Mouse (Mus musculus): ENCODE measurements around the gene Tmem14c.

DNA sequence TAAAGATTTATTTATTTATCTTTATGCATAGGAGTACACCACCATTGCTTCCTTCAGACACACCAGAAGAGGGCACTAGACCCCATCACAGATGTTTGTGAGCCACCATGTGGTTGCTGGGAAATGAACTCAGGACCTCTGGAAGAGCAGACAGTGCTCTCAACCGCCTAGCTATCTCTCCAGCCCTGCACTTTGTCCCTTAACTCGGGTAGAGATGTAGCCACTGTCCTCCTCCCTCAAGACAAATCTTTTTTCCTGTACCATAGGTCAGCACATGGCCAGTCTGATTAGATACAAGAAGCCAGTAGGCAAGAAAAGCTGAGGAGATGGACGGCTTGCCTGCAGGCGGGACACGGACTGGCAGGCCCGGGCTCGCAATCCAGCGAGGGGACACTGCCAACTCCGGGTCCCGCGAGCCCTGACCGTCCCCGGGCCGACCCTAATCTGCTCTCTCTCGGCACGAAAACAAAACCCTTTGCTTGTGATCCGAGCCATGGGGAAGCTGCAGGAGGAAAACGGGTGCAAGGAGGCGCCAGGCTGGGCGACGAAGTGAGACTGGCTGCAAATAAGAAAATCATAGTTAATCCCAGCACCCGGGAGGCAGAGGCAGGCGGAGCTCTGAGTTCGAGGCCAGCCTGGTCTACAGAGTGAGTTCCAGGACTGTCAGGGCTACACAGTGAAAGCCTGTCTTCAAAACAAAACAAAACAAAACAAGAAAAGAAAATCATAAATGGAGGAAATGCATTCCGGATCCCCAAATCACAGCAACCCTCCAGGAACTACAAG lies 15.8 kb upstream of the Tmem14c start:
- TF ChIP-seq HCFC1 (IDR thresholded peaks at IDR 0.05; ENCODE audit: low read depth, low read length), result no peak
- peak in 1 of 2 experiments; percentile 59; a peak in 2 of 4 replicates for TF ChIP-seq CTCF (conservative IDR thresholded peaks at IDR 0.05 in 1 of 2, IDR thresholded peaks at IDR 0.05 in 1 of 2; ENCODE audit: low read depth in 2 of 2, low read length in 2 of 2)
- no peak; the same call in 1 of the 2 replicates for TF ChIP-seq POLR2A (IDR thresholded peaks at IDR 0.05; ENCODE audit: low read depth, low read length)
- no peak for TF ChIP-seq MAX (IDR thresholded peaks at IDR 0.05; ENCODE audit: low read length)
- TF ChIP-seq ZMIZ1 (IDR thresholded peaks at IDR 0.05; ENCODE audit: low read depth, low read length), result no peak
- no peak for TF ChIP-seq CHD1 (IDR thresholded peaks at IDR 0.05; ENCODE audit: low read depth, low read length)
- TF ChIP-seq ZC3H11A (IDR thresholded peaks at IDR 0.05; ENCODE audit: low read depth, low read length), result no peak
- TF ChIP-seq EP300 (IDR thresholded peaks at IDR 0.05; ENCODE audit: low read length), result no peak
- TF ChIP-seq MAFK (IDR thresholded peaks at IDR 0.05; ENCODE audit: insufficient replicate concordance, low read length), result no peak
- TF ChIP-seq CHD2 (IDR thresholded peaks at IDR 0.05; ENCODE audit: low read length), result no peak
- TF ChIP-seq USF1 (IDR thresholded peaks at IDR 0.05; ENCODE audit: low read depth, low read length), result no peak
- no peak for TF ChIP-seq MEF2A (IDR thresholded peaks at IDR 0.05; ENCODE audit: borderline replicate concordance, low read depth, low read length)
- no peak for TF ChIP-seq MAZ (IDR thresholded peaks at IDR 0.05; ENCODE audit: low read depth, low read length)

All from CH12.LX (cell line).